Mouse (Mus musculus) stomach, postnatal 0 days (tissue): ENCODE measurements around the gene Cdk14. TPM values are rescaled to one million over a fixed set of nuclear protein-coding genes. Genes with fewer than 3 reads are reported as not detected.
"Not testable (repeated sequence)": the region's sequence is repeated elsewhere in the genome, so short reads cannot be mapped to it uniquely, and the experiment has no call there.

ENCODE experiments used
- ATAC-seq: fragments of 200-750 bp; cut with Nextera tagmentation; 2 replicates; pipeline ENCODE4 v1.8.0; 2017; ENCODE audit not compliant: low FRiP score, low TSS enrichment
- DNase-seq: peaks from one replicate; pipeline ENCODE4 v3.0.0-alpha.2; 2016; ENCODE audit warnings: low spot score
- H3K27ac ChIP-seq: fragments of 300-500 bp; sonication (generic); replicated peaks from 2 replicates; pipeline ENCODE4 v1.5.1; 2014; ENCODE audit warnings: mild to moderate bottlenecking, control low read depth
- H3K27me3 ChIP-seq: fragments of 300-500 bp; sonication (generic); 2 replicates; pipeline ENCODE4 v1.6.1; 2014; ENCODE audit warnings: low read length; ENCODE audit not compliant: control insufficient read depth, insufficient read depth
- H3K36me3 ChIP-seq: fragments of 300-500 bp; sonication (generic); 2 replicates; pipeline ENCODE4 v1.6.1; 2014; ENCODE audit warnings: low read length, mixed read lengths; ENCODE audit not compliant: control insufficient read depth, insufficient read depth
- H3K4me1 ChIP-seq: fragments of 300-500 bp; sonication (generic); replicated peaks from 2 replicates; pipeline ENCODE4 v1.6.1; 2014; ENCODE audit warnings: antibody characterized with exemption; ENCODE audit not compliant: control insufficient read depth, insufficient read depth
- H3K4me2 ChIP-seq: fragments of 300-500 bp; sonication (generic); replicated peaks from 2 replicates; pipeline ENCODE4 v1.6.1; 2014; ENCODE audit warnings: low read depth, mild to moderate bottlenecking, control low read depth, moderate library complexity
- H3K4me3 ChIP-seq: fragments of 300-500 bp; sonication (generic); 2 replicates; pipeline ENCODE4 v1.5.1; 2014; ENCODE audit warnings: low read depth, low read length, control low read depth
- H3K9ac ChIP-seq: fragments of 300-500 bp; sonication (generic); 2 replicates; pipeline ENCODE4 v1.6.1; 2014; ENCODE audit warnings: mild to moderate bottlenecking, low read length, control low read depth, mixed read lengths
- H3K9me3 ChIP-seq: fragments of 300-500 bp; sonication (generic); 2 replicates; pipeline ENCODE4 v1.6.1; 2016; ENCODE audit warnings: low read length; ENCODE audit not compliant: control insufficient read depth
- CTCF ChIP-seq: IDR thresholded peaks from 2 replicates; pipeline ENCODE4 v1.5.1; 2016; ENCODE audit warnings: antibody characterized with exemption, low read depth, mild to moderate bottlenecking, moderate library complexity
- EP300 ChIP-seq: optimal IDR thresholded peaks from 2 replicates; pipeline ENCODE3; 2016; ENCODE audit warnings: antibody characterized with exemption
- WGBS: fragments of 180-500 bp; shearing (Covaris S2); extraction: QIAGEN DNeasy Blood & Tissue Kit; methylation state at CpG from one replicate; pipeline ENCODE4 v1.1.7; 2014; 5-methylcytosine and 5-hydroxymethylcytosine counted together
- polyA plus RNA-seq: library from polyadenylated mRNA; unstranded; fragments of >200 nt; fragmentation: Nextera tagmentation; extraction: Ambion mirVana; gene quantifications from 2 replicates; pipeline ENCODE4 v1.2.1, GENCODE M21; 2015

Gene Cdk14
- polyA plus RNA-seq, 1 experiment from 2014 or later, result 6.1 TPM

- no peak for DNase-seq
- Histone ChIP-seq H3K27me3 (no peaks in the 10 kb centered on the region), H3K4me1 (no peaks in the 10 kb centered on the region), H3K9ac (no peak overlapping the region), H3K27ac (no peak overlapping the region), H3K4me2 (no peak overlapping the region), H3K9me3 (no peaks in the 10 kb centered on the region), H3K4me3 (no peak overlapping the region), H3K36me3 (no peaks in the 10 kb centered on the region)
- no peak for TF ChIP-seq CTCF
- no peak for TF ChIP-seq EP300
- WGBS, result 91% methylated on average over 7 of the region's 7 CpGs
- ATAC-seq, result no peak
Observed at GRCm38 (mm10) chr5:5245182-5245581, 174.9 kb downstream of the Cdk14 start.

GRCm38 (mm10) chr5:5243648-5244047 lies 176.5 kb downstream of the Cdk14 start:
- Histone ChIP-seq H3K36me3 (no peaks in the 10 kb centered on the region), H3K27me3 (no peaks in the 10 kb centered on the region), H3K4me1 (no peaks in the 10 kb centered on the region), H3K9ac (no peak overlapping the region), H3K27ac (no peak overlapping the region), H3K4me2 (no peak overlapping the region), H3K4me3 (no peak overlapping the region), H3K9me3 (no peaks in the 10 kb centered on the region)
- ATAC-seq (no peak), DNase-seq (no peak)
- TF ChIP-seq EP300 (no peak), CTCF (no peak)

- WGBS, result 93% methylated on average over 5 of the region's 5 CpGs
- no peak for DNase-seq
Observed at GRCm38 (mm10) chr5:5242704-5243103, 177.4 kb downstream of the Cdk14 start.

GRCm38 (mm10) chr5:5241088-5241487 lies 179.0 kb downstream of the Cdk14 start:
- Histone ChIP-seq H3K9ac (no peak overlapping the region), H3K4me2 (no peak overlapping the region), H3K36me3 (no peaks in the 10 kb centered on the region), H3K4me1 (no peaks in the 10 kb centered on the region), H3K4me3 (no peak overlapping the region), H3K27me3 (no peaks in the 10 kb centered on the region), H3K27ac (no peak overlapping the region), H3K9me3 (no peaks in the 10 kb centered on the region)
- WGBS, result 76% methylated on average over 6 of the region's 6 CpGs
- no peak for TF ChIP-seq CTCF
- TF ChIP-seq EP300, result no peak
- ATAC-seq (no peak), DNase-seq (no peak)

More at GRCm38 (mm10) chr5:5242704-5243103, 177.4 kb downstream of the Cdk14 start:
- Histone ChIP-seq H3K4me3 (no peak overlapping the region), H3K27me3 (no peaks in the 10 kb centered on the region), H3K9ac (no peak overlapping the region), H3K4me2 (no peak overlapping the region), H3K27ac (no peak overlapping the region), H3K9me3 (no peaks in the 10 kb centered on the region), H3K4me1 (no peaks in the 10 kb centered on the region), H3K36me3 (no peaks in the 10 kb centered on the region)
- TF ChIP-seq EP300 (no peak), CTCF (no peak)
- ATAC-seq, result no peak

GRCm38 (mm10) chr5:5240121-5240520 lies 180.0 kb downstream of the Cdk14 start:
- no peaks in the 10 kb centered on the region for H3K36me3 ChIP-seq
- no peak for ATAC-seq
- no peaks in the 10 kb centered on the region for H3K27me3 ChIP-seq
- H3K27ac ChIP-seq, result no peak overlapping the region
- no peak overlapping the region for H3K9ac ChIP-seq
- WGBS, result 95% methylated on average over 3 of the region's 3 CpGs
- TF ChIP-seq EP300 (no peak), CTCF (no peak)
- H3K4me1 ChIP-seq, result no peaks in the 10 kb centered on the region
- no peak overlapping the region for H3K4me2 ChIP-seq
- H3K4me3 ChIP-seq, result no peak overlapping the region
- no peaks in the 10 kb centered on the region for H3K9me3 ChIP-seq
- DNase-seq, result no peak

- not testable (repeated sequence) for DNase-seq, H3K27ac ChIP-seq, H3K4me1 ChIP-seq, H3K9ac ChIP-seq, H3K4me3 ChIP-seq, H3K36me3 ChIP-seq, H3K27me3 ChIP-seq, H3K4me2 ChIP-seq, H3K9me3 ChIP-seq, ATAC-seq
- 82% methylated on average over 10 of the region's 10 CpGs for WGBS
Observed at GRCm38 (mm10) chr5:5234935-5235334, 185.2 kb downstream of the Cdk14 start.
